Mouse (Mus musculus): Measurements from ENCODE around the gene Olfr804. TPM values are rescaled to one million over a fixed set of nuclear protein-coding genes. Genes with fewer than 3 reads are reported as not detected.

Olfr804 gene
- polyA plus RNA-seq (2015; fragmentation: Nextera tagmentation; extraction: Ambion mirVana): not detected in 2 replicates

DNA sequence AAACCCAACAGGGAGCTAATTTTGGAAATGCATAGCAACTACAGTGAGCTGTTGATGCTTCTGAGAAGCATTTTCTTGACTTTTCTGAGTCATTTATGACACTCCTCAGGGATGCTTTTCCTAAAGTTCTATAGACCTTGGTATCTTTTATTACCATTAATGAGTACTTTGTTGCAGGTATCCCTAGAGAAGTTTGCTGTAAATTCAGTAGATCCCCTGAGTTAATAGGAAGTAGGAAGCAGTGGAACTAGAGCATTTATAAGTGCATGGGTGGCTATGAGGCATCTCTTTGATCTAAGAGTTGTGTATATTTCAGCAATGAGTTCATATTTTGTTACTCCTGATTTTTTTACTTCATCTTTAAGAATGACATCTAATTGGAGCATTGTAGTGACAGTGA, at the start of gene Olfr804:
Gene Olfr804, plus strand, starts transcription at position 301 of the 400 bp plus-strand sequence.
- Histone ChIP-seq H3K4me3 (ENCODE audit: low read depth, low read length) (no peak within 1 kb of the TSS), H3K27me3 (ENCODE audit: control insufficient read depth, insufficient read depth, low read depth, low read length) (no peaks in the 10 kb centered on the region), H3K9me3 (replicated peaks; ENCODE audit: control insufficient read depth, low read length, poor library complexity, severe bottlenecking) (no peaks in the 10 kb centered on the region), H3K9ac (ENCODE audit: low read depth, low read length) (no peak within 1 kb of the TSS), H3K27ac (ENCODE audit: low read length) (no peak within 1 kb of the TSS), H3K4me1 (ENCODE audit: control insufficient read depth, insufficient read depth, low read length) (no peaks in the 10 kb centered on the region), H3K36me3 (ENCODE audit: control insufficient read depth, insufficient read depth, low read length) (no peaks in the 10 kb centered on the region), H3K4me2 (ENCODE audit: low read length) (no peak within 1 kb of the TSS)
- no peak for ATAC-seq

DNA sequence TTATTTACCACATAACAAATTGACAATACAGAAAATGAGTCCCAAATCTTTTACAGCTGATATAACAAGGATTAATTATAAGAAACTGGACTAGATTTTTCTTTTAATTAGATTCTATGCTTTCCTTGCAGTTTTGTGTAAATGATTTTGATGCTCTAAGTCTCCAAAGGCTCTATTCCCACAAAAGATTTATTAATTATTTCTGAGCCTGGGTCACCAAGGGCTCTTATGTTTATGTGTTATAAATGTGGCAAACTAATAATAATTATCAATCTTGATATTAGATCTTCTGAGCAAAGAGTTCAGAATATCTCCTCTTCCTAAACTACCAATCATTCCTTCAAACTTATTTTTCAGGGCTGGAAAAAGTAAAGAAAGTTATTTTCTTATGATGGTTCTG, 45.6 kb upstream of the Olfr804 start, which contains the start of gene Olfr800:
Gene Olfr800, plus strand, starts transcription at position 301 of the 400 bp plus-strand sequence.
- H3K4me1 ChIP-seq (ENCODE audit: control insufficient read depth, insufficient read depth, low read length): no peaks in the 10 kb centered on the region
- H3K36me3 ChIP-seq (ENCODE audit: control insufficient read depth, insufficient read depth, low read length): no peaks in the 10 kb centered on the region
- no peak within 1 kb of the TSS for H3K9ac ChIP-seq (ENCODE audit: low read depth, low read length)
- ATAC-seq: no peak
- H3K4me3 ChIP-seq (ENCODE audit: low read depth, low read length): no peak within 1 kb of the TSS
- H3K27ac ChIP-seq (ENCODE audit: low read length): no peak within 1 kb of the TSS
- H3K9me3 ChIP-seq (replicated peaks; ENCODE audit: control insufficient read depth, low read length, poor library complexity, severe bottlenecking): no peaks in the 10 kb centered on the region
- no peak within 1 kb of the TSS for H3K4me2 ChIP-seq (ENCODE audit: low read length)
- H3K27me3 ChIP-seq (ENCODE audit: control insufficient read depth, insufficient read depth, low read depth, low read length): no peaks in the 10 kb centered on the region

DNA sequence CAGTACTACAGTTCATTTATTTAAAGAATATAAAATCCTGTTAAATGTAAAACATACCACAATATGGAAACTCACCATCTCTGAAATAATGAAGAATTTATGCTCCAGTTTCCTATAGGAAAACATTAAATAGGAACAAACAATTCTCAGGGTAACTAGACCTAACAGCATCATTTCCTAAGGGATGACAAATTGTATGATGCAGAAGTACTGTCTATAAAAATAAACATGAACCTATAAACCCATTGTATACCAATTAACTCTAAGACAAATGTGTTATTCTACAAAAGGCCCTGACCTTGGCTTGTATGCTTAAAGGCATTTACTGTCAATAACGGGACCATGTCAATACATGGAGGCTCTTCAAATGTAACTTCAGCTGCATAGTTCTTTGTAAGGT, 29.2 kb upstream of the Olfr804 start, which contains the start of gene Olfr801:
Gene Olfr801, minus strand, starts transcription at position 101 of the 400 bp plus-strand sequence.
- 89% methylated on average over 1 of the region's 1 CpGs for WGBS
- no peaks in the 10 kb centered on the region for H3K4me1 ChIP-seq (ENCODE audit: control insufficient read depth, insufficient read depth, low read length)
- no peaks in the 10 kb centered on the region for H3K9me3 ChIP-seq (replicated peaks; ENCODE audit: control insufficient read depth, low read length, poor library complexity, severe bottlenecking)
- H3K4me2 ChIP-seq (ENCODE audit: low read length): no peak within 1 kb of the TSS
- no peak within 1 kb of the TSS for H3K27ac ChIP-seq (ENCODE audit: low read length)
- ATAC-seq: no peak
- no peaks in the 10 kb centered on the region for H3K27me3 ChIP-seq (ENCODE audit: control insufficient read depth, insufficient read depth, low read depth, low read length)
- H3K9ac ChIP-seq (ENCODE audit: low read depth, low read length): no peak within 1 kb of the TSS
- H3K36me3 ChIP-seq (ENCODE audit: control insufficient read depth, insufficient read depth, low read length): no peaks in the 10 kb centered on the region
- no peak within 1 kb of the TSS for H3K4me3 ChIP-seq (ENCODE audit: low read depth, low read length)

- Histone ChIP-seq H3K4me3 (ENCODE audit: low read depth, low read length) (no peak within 1 kb of the TSS), H3K36me3 (ENCODE audit: control insufficient read depth, insufficient read depth, low read length) (no peaks in the 10 kb centered on the region), H3K27me3 (ENCODE audit: control insufficient read depth, insufficient read depth, low read depth, low read length) (no peaks in the 10 kb centered on the region), H3K4me1 (ENCODE audit: control insufficient read depth, insufficient read depth, low read length) (no peaks in the 10 kb centered on the region), H3K4me2 (ENCODE audit: low read length) (no peak within 1 kb of the TSS), H3K9ac (ENCODE audit: low read depth, low read length) (no peak within 1 kb of the TSS), H3K9me3 (replicated peaks; ENCODE audit: control insufficient read depth, low read length, poor library complexity, severe bottlenecking) (no peaks in the 10 kb centered on the region), H3K27ac (ENCODE audit: low read length) (no peak within 1 kb of the TSS)
- ATAC-seq: no peak
- 59% methylated on average over 1 of the region's 1 CpGs for WGBS
These were observed 14.9 kb upstream of the Olfr804 start, which contains the start of gene Olfr802 for GRCm38 (mm10) chr10:129688069-129688468. Gene Olfr802 (minus strand): TSS chr10:129688169.

DNA sequence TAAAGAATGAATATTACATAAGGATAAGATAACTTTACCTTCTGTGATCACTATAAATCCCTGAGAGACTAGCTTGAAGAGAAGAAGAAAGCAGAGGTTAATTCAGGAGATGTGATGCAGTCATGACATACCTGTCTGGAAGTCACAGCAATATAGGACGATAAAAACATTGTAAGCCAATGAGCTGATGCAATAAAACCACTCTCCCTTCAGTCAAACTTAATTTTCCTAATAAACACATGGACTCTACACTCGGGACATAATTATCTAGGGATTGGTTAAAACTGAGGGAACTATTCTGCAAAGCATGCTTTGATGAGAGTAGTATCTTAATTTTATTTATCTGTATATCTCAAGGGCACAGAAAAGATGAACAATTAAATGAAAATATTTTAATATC, 8.8 kb upstream of the Olfr804 start, which contains the start of gene Olfr803:
Gene Olfr803, minus strand, starts transcription at position 101 of the 400 bp plus-strand sequence.
- Histone ChIP-seq H3K9ac (ENCODE audit: low read depth, low read length) (no peak within 1 kb of the TSS), H3K9me3 (replicated peaks; ENCODE audit: control insufficient read depth, low read length, poor library complexity, severe bottlenecking) (no peaks in the 10 kb centered on the region), H3K4me2 (ENCODE audit: low read length) (no peak within 1 kb of the TSS), H3K36me3 (ENCODE audit: control insufficient read depth, insufficient read depth, low read length) (no peaks in the 10 kb centered on the region), H3K4me3 (ENCODE audit: low read depth, low read length) (no peak within 1 kb of the TSS), H3K27ac (ENCODE audit: low read length) (no peak within 1 kb of the TSS), H3K27me3 (ENCODE audit: control insufficient read depth, insufficient read depth, low read depth, low read length) (no peaks in the 10 kb centered on the region), H3K4me1 (ENCODE audit: control insufficient read depth, insufficient read depth, low read length) (no peaks in the 10 kb centered on the region)
- WGBS: 85% methylated on average over 2 of the region's 2 CpGs
- no peak for ATAC-seq

DNA sequence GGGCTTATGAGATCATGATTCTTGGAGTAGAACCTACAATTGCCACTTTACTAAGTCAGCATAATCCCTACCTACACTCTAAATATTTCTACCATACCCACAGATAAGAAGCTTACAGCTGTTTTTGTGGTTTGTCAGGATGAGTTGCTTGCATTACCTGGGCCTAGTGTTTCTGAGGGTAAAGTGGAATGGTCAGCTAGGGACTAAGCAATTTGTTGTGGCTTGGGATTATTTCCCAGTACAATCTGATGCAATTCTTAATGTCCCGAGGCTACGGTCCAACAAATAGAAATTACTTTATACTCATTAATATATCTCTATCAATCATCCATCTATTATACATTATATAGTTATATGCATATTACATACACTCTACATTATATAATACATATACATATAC, 26.3 kb downstream of the Olfr804 start, which contains the start of gene Olfr805:
Gene Olfr805, minus strand, starts transcription at position 101 of the 400 bp plus-strand sequence.
- H3K9me3 ChIP-seq (replicated peaks; ENCODE audit: control insufficient read depth, low read length, poor library complexity, severe bottlenecking): no peaks in the 10 kb centered on the region
- no peak within 1 kb of the TSS for H3K4me3 ChIP-seq (ENCODE audit: low read depth, low read length)
- no peaks in the 10 kb centered on the region for H3K36me3 ChIP-seq (ENCODE audit: control insufficient read depth, insufficient read depth, low read length)
- 95% methylated on average over 2 of the region's 2 CpGs for WGBS
- H3K27me3 ChIP-seq (ENCODE audit: control insufficient read depth, insufficient read depth, low read depth, low read length): no peaks in the 10 kb centered on the region
- no peak within 1 kb of the TSS for H3K9ac ChIP-seq (ENCODE audit: low read depth, low read length)
- H3K27ac ChIP-seq (ENCODE audit: low read length): no peak within 1 kb of the TSS
- H3K4me2 ChIP-seq (ENCODE audit: low read length): no peak within 1 kb of the TSS
- no peaks in the 10 kb centered on the region for H3K4me1 ChIP-seq (ENCODE audit: control insufficient read depth, insufficient read depth, low read length)
- ATAC-seq: no peak

DNA sequence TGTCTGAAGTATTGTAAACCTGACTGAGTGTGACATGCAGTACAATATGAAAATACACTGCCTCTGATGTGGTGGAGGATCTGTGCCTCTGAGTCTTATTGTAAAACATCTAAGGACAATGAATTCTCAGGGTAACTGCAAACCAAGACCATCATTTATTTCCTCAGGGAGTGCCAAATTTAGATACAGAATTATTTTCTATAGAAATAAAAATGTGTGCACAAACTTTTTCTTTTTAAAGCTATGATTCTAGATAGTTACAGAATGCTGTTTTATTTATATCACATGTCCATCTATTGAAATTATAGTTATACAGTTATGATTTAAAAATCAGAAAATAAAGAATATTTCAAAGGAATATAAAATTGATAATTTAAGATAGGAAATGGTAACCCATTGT, 38.8 kb downstream of the Olfr804 start, which contains the start of gene Olfr806:
Gene Olfr806, minus strand, starts transcription at position 101 of the 400 bp plus-strand sequence.
- no peaks in the 10 kb centered on the region for H3K4me1 ChIP-seq (ENCODE audit: control insufficient read depth, insufficient read depth, low read length)
- no peak within 1 kb of the TSS for H3K4me2 ChIP-seq (ENCODE audit: low read length)
- no peak for ATAC-seq
- no peaks in the 10 kb centered on the region for H3K27me3 ChIP-seq (ENCODE audit: control insufficient read depth, insufficient read depth, low read depth, low read length)
- H3K27ac ChIP-seq (ENCODE audit: low read length): no peak within 1 kb of the TSS
- no peak within 1 kb of the TSS for H3K9ac ChIP-seq (ENCODE audit: low read depth, low read length)
- H3K9me3 ChIP-seq (replicated peaks; ENCODE audit: control insufficient read depth, low read length, poor library complexity, severe bottlenecking): no peaks in the 10 kb centered on the region
- H3K4me3 ChIP-seq (ENCODE audit: low read depth, low read length): no peak within 1 kb of the TSS
- H3K36me3 ChIP-seq (ENCODE audit: control insufficient read depth, insufficient read depth, low read length): no peaks in the 10 kb centered on the region

- Histone ChIP-seq H3K4me2 (ENCODE audit: low read length) (no peak within 1 kb of the TSS), H3K27ac (ENCODE audit: low read length) (no peak within 1 kb of the TSS)
- WGBS: 85% methylated on average over 1 of the region's 1 CpGs
These were observed 54.7 kb downstream of the Olfr804 start, which contains the start of gene Olfr807 for GRCm38 (mm10) chr10:129757693-129758092. Gene Olfr807 (minus strand): TSS chr10:129757793.

More at GRCm38 (mm10) chr10:129757693-129758092, 54.7 kb downstream of the Olfr804 start, which contains the start of gene Olfr807:
- Histone ChIP-seq H3K4me3 (ENCODE audit: low read depth, low read length) (no peak within 1 kb of the TSS), H3K36me3 (ENCODE audit: control insufficient read depth, insufficient read depth, low read length) (no peaks in the 10 kb centered on the region), H3K27me3 (ENCODE audit: control insufficient read depth, insufficient read depth, low read depth, low read length) (no peaks in the 10 kb centered on the region), H3K4me1 (ENCODE audit: control insufficient read depth, insufficient read depth, low read length) (no peaks in the 10 kb centered on the region), H3K9me3 (replicated peaks; ENCODE audit: control insufficient read depth, low read length, poor library complexity, severe bottlenecking) (no peaks in the 10 kb centered on the region), H3K9ac (ENCODE audit: low read depth, low read length) (no peak within 1 kb of the TSS)
- ATAC-seq: no peak

Measured in midbrain, embryonic 16.5 days (tissue).